In the genomic region with DNA sequence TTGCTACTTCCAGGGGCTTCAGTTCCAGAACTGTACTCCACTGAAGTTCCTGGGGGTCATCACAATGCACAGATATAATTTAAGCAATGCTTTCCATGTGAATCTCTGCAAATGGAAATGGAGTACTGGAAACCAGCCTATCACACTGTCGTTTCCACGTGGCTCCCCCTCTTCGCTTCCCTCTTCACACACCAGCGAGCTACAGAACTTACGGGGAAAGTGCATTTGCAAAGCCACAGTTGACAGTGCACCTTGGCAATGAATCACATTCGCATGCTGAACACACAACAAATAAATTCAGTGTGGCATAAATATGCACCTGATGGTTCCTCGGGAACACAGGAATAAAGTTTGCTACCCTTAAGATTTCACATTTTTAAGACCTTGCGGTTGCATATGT, we compare ENCODE assay signal across 14 mouse cellular contexts. TPM values are rescaled to one million over a fixed set of nuclear protein-coding genes. Genes with fewer than 3 reads are reported as not detected.
DNase-seq lines count a peak whose midpoint lies in the region; ATAC-seq lines count a peak whose summit lies in the region.
"Had no signal": no experiment of that assay in that cellular context is flagged by ENCODE, and none has a peak within 500 bp of the region (broad histone marks: within the 10 kb centered on the region; RNA-seq: fewer than 3 reads in every experiment).

No protein-coding gene starts in this region.

- WGBS in limb, embryonic 11.5 days, result 88% methylated on average over 8 of the region's 8 CpGs
- WGBS in limb, embryonic 10.5 days, result 92% methylated on average over 8 of the region's 8 CpGs
- 82% methylated on average over 8 of the region's 8 CpGs for WGBS in intestine, embryonic 16.5 days
- WGBS in neural tube, embryonic 13.5 days, result 73% methylated on average over 8 of the region's 8 CpGs

- no peak overlapping the region for H3K27ac ChIP-seq in limb, embryonic 11.5 days (replicated peaks; ENCODE audit: low read depth, low read length)
- H3K27ac ChIP-seq in limb, embryonic 10.5 days, result no peak overlapping the region
- H3K27ac ChIP-seq in intestine, embryonic 16.5 days (ENCODE audit: low read length), result no peak overlapping the region
- no peak overlapping the region for H3K27ac ChIP-seq in neural tube, embryonic 13.5 days (replicated peaks)
- H3K27ac ChIP-seq: liver, embryonic 14.5 days had no signal

- H3K4me3 ChIP-seq in limb, embryonic 11.5 days (ENCODE audit: low read depth, low read length), result no peak overlapping the region
- no peak overlapping the region for H3K4me3 ChIP-seq in limb, embryonic 10.5 days
- H3K4me3 ChIP-seq in intestine, embryonic 16.5 days (ENCODE audit: low read length), result no peak overlapping the region
- peak overlapping the region; percentile 77 for H3K4me3 ChIP-seq in neural tube, embryonic 13.5 days

- no peaks in the 10 kb centered on the region for H3K4me1 ChIP-seq in limb, embryonic 11.5 days (ENCODE audit: control insufficient read depth, insufficient read depth, low read length)
- H3K4me1 ChIP-seq in limb, embryonic 10.5 days, result peaks cover 22% of the 10 kb centered on the region
- no peaks in the 10 kb centered on the region for H3K4me1 ChIP-seq in intestine, embryonic 16.5 days (ENCODE audit: control insufficient read depth, insufficient read depth, low read length)
- peaks cover 36% of the 10 kb centered on the region for H3K4me1 ChIP-seq in neural tube, embryonic 13.5 days (replicated peaks)

- H3K4me2 ChIP-seq in limb, embryonic 11.5 days (ENCODE audit: low read depth, severe bottlenecking), result peak overlapping the region; percentile 7; the same call in 1 of the 2 replicates
- H3K4me2 ChIP-seq in intestine, embryonic 16.5 days (ENCODE audit: low read depth, low read length), result 0 out of 2 replicates have a peak overlapping the region, but pooled peaks have one; percentile 9
- H3K4me2 ChIP-seq in neural tube, embryonic 13.5 days, result peak overlapping the region; percentile 75

- no peak overlapping the region for H3K9ac ChIP-seq in limb, embryonic 11.5 days (ENCODE audit: low read length)
- no peak overlapping the region for H3K9ac ChIP-seq in intestine, embryonic 16.5 days (ENCODE audit: low read depth, low read length)
- no peak overlapping the region for H3K9ac ChIP-seq in neural tube, embryonic 13.5 days
- H3K9ac ChIP-seq: liver, embryonic 14.5 days had no signal

- no peaks in the 10 kb centered on the region for H3K9me3 ChIP-seq in limb, embryonic 11.5 days (ENCODE audit: control insufficient read depth, low read length)
- no peaks in the 10 kb centered on the region for H3K9me3 ChIP-seq in limb, embryonic 10.5 days (replicated peaks)
- H3K9me3 ChIP-seq in intestine, embryonic 16.5 days (ENCODE audit: control insufficient read depth, low read length), result no peaks in the 10 kb centered on the region
- no peaks in the 10 kb centered on the region for H3K9me3 ChIP-seq in neural tube, embryonic 13.5 days

- DNase-seq in cerebellum, postnatal 14 days, result peak; percentile 35 to 52
- DNase-seq in cerebellum, postnatal 4 days (ENCODE audit: low spot score in 2 of 2), result no peak
- DNase-seq in limb, embryonic 11.5 days (ENCODE audit: low spot score), result no peak
- no peak for DNase-seq in limb, embryonic 10.5 days (ENCODE audit: low spot score)
- no peak for DNase-seq in left cerebral cortex, adult 9 months (ENCODE audit: low spot score in 2 of 2)
- DNase-seq in spleen, postnatal 14 days (ENCODE audit: low spot score in 2 of 2), result no peak
- DNase-seq: heart, adult 18-20 months; kidney, adult 2 months; layer of hippocampus, postnatal 36 days; thymus, adult 2 months had no signal

- no peak for ATAC-seq in limb, embryonic 11.5 days (ENCODE audit: insufficient number of reproducible peaks, low FRiP score, low TSS enrichment, low read depth)
- ATAC-seq in intestine, embryonic 16.5 days, result no peak
- no peak for ATAC-seq in neural tube, embryonic 13.5 days (ENCODE audit: low read depth)
- ATAC-seq: activated CD4-positive, CD25-positive, alpha-beta regulatory T cell, adult 4 months had no signal

- no peaks in the 10 kb centered on the region for H3K27me3 ChIP-seq in limb, embryonic 11.5 days (ENCODE audit: control insufficient read depth, insufficient read depth, low read length)
- 0 out of 2 replicates have a peak, but pooled peaks cover 7% of the 10 kb centered on the region for H3K27me3 ChIP-seq in limb, embryonic 10.5 days (ENCODE audit: low read depth, poor library complexity, severe bottlenecking)
- H3K27me3 ChIP-seq in intestine, embryonic 16.5 days (replicated peaks; ENCODE audit: control insufficient read depth, insufficient read depth, low read length), result no peaks in the 10 kb centered on the region
- 0 out of 2 replicates have a peak, but pooled peaks cover 8% of the 10 kb centered on the region for H3K27me3 ChIP-seq in neural tube, embryonic 13.5 days

- no peaks in the 10 kb centered on the region for H3K36me3 ChIP-seq in limb, embryonic 11.5 days (ENCODE audit: control insufficient read depth, insufficient read depth, low read length)
- no peaks in the 10 kb centered on the region for H3K36me3 ChIP-seq in limb, embryonic 10.5 days
- no peaks in the 10 kb centered on the region for H3K36me3 ChIP-seq in intestine, embryonic 16.5 days (ENCODE audit: control insufficient read depth, insufficient read depth, low read length)
- no peaks in the 10 kb centered on the region for H3K36me3 ChIP-seq in neural tube, embryonic 13.5 days

RNA-seq across cellular contexts. Expression of gene Tmtc2, which starts 3.2 kb away (rescaled TPM):
- 7.4 and 7.8 TPM in 2 replicates for polyA plus RNA-seq in limb, embryonic 11.5 days (2014; fragmentation: Nextera tagmentation; extraction: Ambion mirVana)
- polyA plus RNA-seq in limb, embryonic 10.5 days (2016; fragmentation: Nextera tagmentation; extraction: Ambion mirVana), result 6.1 and 10.1 TPM in 2 replicates
- 5.4 and 5.8 TPM in 2 replicates for polyA plus RNA-seq in intestine, embryonic 16.5 days (2015; fragmentation: Nextera tagmentation; extraction: Ambion mirVana)
- 9.0 and 10.0 TPM in 2 replicates for polyA plus RNA-seq in neural tube, embryonic 13.5 days (2015; fragmentation: Nextera tagmentation; extraction: Ambion mirVana)
- polyA plus RNA-seq: activated CD4-positive, CD25-positive, alpha-beta regulatory T cell, adult 4 months had no signal

Comparison
In these comparisons a context has a peak if more than half of its experiments do, and no peak if none do; other contexts are left out.
1. DNase-seq: peak in cerebellum, postnatal 14 days (2 of 2); none in cerebellum, postnatal 4 days (0 of 2), limb, embryonic 11.5 days (single experiment), limb, embryonic 10.5 days (single experiment), left cerebral cortex, adult 9 months (0 of 2) and spleen, postnatal 14 days (0 of 2).
2. H3K4me2 ChIP-seq: peak in every context shown above with its lines; median percentile 75 in neural tube, embryonic 13.5 days; 9 in intestine, embryonic 16.5 days; 7 in limb, embryonic 11.5 days.